Mouse (Mus musculus): Measurements from ENCODE around the gene Gm21698. TPM values are rescaled to one million over a fixed set of nuclear protein-coding genes. Genes with fewer than 3 reads are reported as not detected.
"Not testable (repeated sequence)": the region's sequence is repeated elsewhere in the genome, so short reads cannot be mapped to it uniquely, and the experiment has no call there.

The Gm21698 gene
- polyA plus RNA-seq (2016; fragmentation: Nextera tagmentation; extraction: Ambion mirVana), result 0.13 and 0.22 TPM in 2 replicates

- H3K4me2 ChIP-seq; H3K4me1 ChIP-seq (replicated peaks); H3K36me3 ChIP-seq; H3K9me3 ChIP-seq (replicated peaks); H3K27ac ChIP-seq (ENCODE audit: poor library complexity, severe bottlenecking); H3K27me3 ChIP-seq (replicated peaks); H3K4me3 ChIP-seq; H3K9ac ChIP-seq; ATAC-seq (ENCODE audit: insufficient number of reproducible peaks, low FRiP score): not testable (repeated sequence)
- no CpG with 5 or more reads among the region's 3 CpGs for WGBS
Observed at GRCm38 (mm10) chr5:25988550-25988949, at the start of gene Gm21698. Gene Gm21698 (minus strand): TSS chr5:25988650.

GRCm38 (mm10) chr5:26022816-26023215 lies 34.4 kb upstream of the Gm21698 start, which contains the start of gene Gm5862:
Gene Gm5862 (minus strand): TSS chr5:26022916.
- not testable (repeated sequence) for H3K36me3 ChIP-seq; H3K9ac ChIP-seq; H3K4me1 ChIP-seq (replicated peaks); ATAC-seq (ENCODE audit: insufficient number of reproducible peaks, low FRiP score); H3K9me3 ChIP-seq (replicated peaks); H3K4me3 ChIP-seq; H3K4me2 ChIP-seq; H3K27me3 ChIP-seq (replicated peaks); H3K27ac ChIP-seq (ENCODE audit: poor library complexity, severe bottlenecking)
- no CpG with 5 or more reads among the region's 3 CpGs for WGBS

- H3K27ac ChIP-seq (ENCODE audit: poor library complexity, severe bottlenecking); H3K36me3 ChIP-seq; H3K9me3 ChIP-seq (replicated peaks); H3K4me1 ChIP-seq (replicated peaks); H3K4me3 ChIP-seq; H3K9ac ChIP-seq: not testable (repeated sequence)
- H3K4me2 ChIP-seq, result peak overlapping the region; percentile 63; the same call in 1 of the 2 replicates
- ATAC-seq (ENCODE audit: insufficient number of reproducible peaks, low FRiP score), result peak; percentile 39; the same call in 1 of the 2 replicates
- peaks cover 14% of the 10 kb centered on the region for H3K27me3 ChIP-seq (replicated peaks)
- WGBS, result 62% methylated on average over 7 of the region's 7 CpGs
Observed at GRCm38 (mm10) chr5:26007697-26008096, 19.2 kb upstream of the Gm21698 start.

- H3K9me3 ChIP-seq (replicated peaks); H3K9ac ChIP-seq; H3K4me1 ChIP-seq (replicated peaks); H3K27ac ChIP-seq (ENCODE audit: poor library complexity, severe bottlenecking); H3K36me3 ChIP-seq: not testable (repeated sequence)
- WGBS, result 16% methylated on average over 45 of the region's 45 CpGs
- Histone ChIP-seq H3K4me2 (peak overlapping the region; percentile 63), H3K4me3 (peak overlapping the region; percentile 32), H3K27me3 (replicated peaks) (peaks cover 14% of the 10 kb centered on the region)
- peak; percentile 79 for ATAC-seq (ENCODE audit: insufficient number of reproducible peaks, low FRiP score)
Observed at GRCm38 (mm10) chr5:26006937-26007695, 18.7 kb upstream of the Gm21698 start.

GRCm38 (mm10) chr5:26004698-26005097 lies 16.2 kb upstream of the Gm21698 start, which contains the start of gene Gm1979:
Gene Gm1979 (minus strand): TSS chr5:26004798.
- H3K27ac ChIP-seq (ENCODE audit: poor library complexity, severe bottlenecking); H3K9ac ChIP-seq; H3K4me2 ChIP-seq; H3K9me3 ChIP-seq (replicated peaks); H3K4me1 ChIP-seq (replicated peaks); H3K36me3 ChIP-seq; H3K4me3 ChIP-seq; ATAC-seq (ENCODE audit: insufficient number of reproducible peaks, low FRiP score): not testable (repeated sequence)
- 71% methylated on average over 1 of the region's 2 CpGs for WGBS
- H3K27me3 ChIP-seq (replicated peaks), result peaks cover 14% of the 10 kb centered on the region

- not testable (repeated sequence) for H3K4me2 ChIP-seq; H3K27ac ChIP-seq (ENCODE audit: poor library complexity, severe bottlenecking); H3K36me3 ChIP-seq; H3K9me3 ChIP-seq (replicated peaks); H3K27me3 ChIP-seq (replicated peaks); H3K4me3 ChIP-seq; H3K4me1 ChIP-seq (replicated peaks); H3K9ac ChIP-seq; ATAC-seq (ENCODE audit: insufficient number of reproducible peaks, low FRiP score)
- WGBS, result no CpG with 5 or more reads among the region's 2 CpGs
Observed at GRCm38 (mm10) chr5:25972563-25972962, 15.9 kb downstream of the Gm21698 start, which contains the start of gene Gm21680. Gene Gm21680 (minus strand): TSS chr5:25972663.

- Histone ChIP-seq H3K4me2 (peak overlapping the region; percentile 60), H3K4me3 (peak overlapping the region; percentile 34), H3K27me3 (replicated peaks) (peaks cover 11% of the 10 kb centered on the region)
- not testable (repeated sequence) for H3K9me3 ChIP-seq (replicated peaks); H3K36me3 ChIP-seq; H3K9ac ChIP-seq; ATAC-seq (ENCODE audit: insufficient number of reproducible peaks, low FRiP score); H3K4me1 ChIP-seq (replicated peaks); H3K27ac ChIP-seq (ENCODE audit: poor library complexity, severe bottlenecking)
- whole genome bisulfite sequencing, result 39% methylated on average over 17 of the region's 17 CpGs
Observed at GRCm38 (mm10) chr5:25957050-25957449, 31.4 kb downstream of the Gm21698 start.

- not testable (repeated sequence) for ATAC-seq (ENCODE audit: insufficient number of reproducible peaks, low FRiP score)
Observed at GRCm38 (mm10) chr5:25956611-25957010, 31.8 kb downstream of the Gm21698 start.

GRCm38 (mm10) chr5:25954317-25954716 lies 34.1 kb downstream of the Gm21698 start, which contains the start of gene Gm21671:
Gene Gm21671 (minus strand): TSS chr5:25954417.
- H3K4me1 ChIP-seq (replicated peaks); H3K4me2 ChIP-seq; H3K4me3 ChIP-seq; ATAC-seq (ENCODE audit: insufficient number of reproducible peaks, low FRiP score); H3K9ac ChIP-seq; H3K36me3 ChIP-seq; H3K27ac ChIP-seq (ENCODE audit: poor library complexity, severe bottlenecking); H3K9me3 ChIP-seq (replicated peaks): not testable (repeated sequence)
- H3K27me3 ChIP-seq (replicated peaks), result peaks cover 11% of the 10 kb centered on the region
- WGBS, result 77% methylated on average over 2 of the region's 2 CpGs

More at GRCm38 (mm10) chr5:25956611-25957010, 31.8 kb downstream of the Gm21698 start:
- not testable (repeated sequence) for H3K9me3 ChIP-seq (replicated peaks); H3K27ac ChIP-seq (ENCODE audit: poor library complexity, severe bottlenecking); H3K36me3 ChIP-seq; H3K9ac ChIP-seq; H3K4me1 ChIP-seq (replicated peaks)
- H3K4me2 ChIP-seq, result peak overlapping the region; percentile 60
- WGBS, result 23% methylated on average over 32 of the region's 32 CpGs
- peaks cover 11% of the 10 kb centered on the region for H3K27me3 ChIP-seq (replicated peaks)
- H3K4me3 ChIP-seq, result peak overlapping the region; percentile 34

GRCm38 (mm10) chr5:25945391-25945790 lies 43.1 kb downstream of the Gm21698 start:
- 76% methylated on average over 2 of the region's 2 CpGs for WGBS
- H3K9ac ChIP-seq; H3K4me3 ChIP-seq; H3K4me2 ChIP-seq; H3K36me3 ChIP-seq; H3K4me1 ChIP-seq (replicated peaks); H3K9me3 ChIP-seq (replicated peaks); ATAC-seq (ENCODE audit: insufficient number of reproducible peaks, low FRiP score); H3K27ac ChIP-seq (ENCODE audit: poor library complexity, severe bottlenecking); H3K27me3 ChIP-seq (replicated peaks): not testable (repeated sequence)

- not testable (repeated sequence) for H3K4me2 ChIP-seq; H3K36me3 ChIP-seq; H3K4me1 ChIP-seq (replicated peaks); H3K4me3 ChIP-seq; H3K9ac ChIP-seq; ATAC-seq (ENCODE audit: insufficient number of reproducible peaks, low FRiP score); H3K9me3 ChIP-seq (replicated peaks); H3K27me3 ChIP-seq (replicated peaks); H3K27ac ChIP-seq (ENCODE audit: poor library complexity, severe bottlenecking)
- 50% methylated on average over 2 of the region's 2 CpGs for WGBS
Observed at GRCm38 (mm10) chr5:25942281-25942680, 46.2 kb downstream of the Gm21698 start, which contains the start of gene Gm21663. Gene Gm21663 (minus strand): TSS chr5:25942381.
